Mouse (Mus musculus) ES-E14 (cell line): ENCODE measurements around the gene Rpn1. TPM values are rescaled to one million over a fixed set of nuclear protein-coding genes. Genes with fewer than 3 reads are reported as not detected.

ENCODE experiments used
- DNase-seq: peaks from one replicate; pipeline ENCODE4 v3.0.0-alpha.2; 2013; ENCODE audit warnings: low read depth, low spot score
- H3K27ac ChIP-seq: 2 replicates; pipeline ENCODE4 v1.5.1; 2012; ENCODE audit warnings: low read depth, mild to moderate bottlenecking, low read length, moderate library complexity, mixed read lengths; ENCODE audit not compliant: poor library complexity, insufficient read depth, severe bottlenecking
- H3K36me3 ChIP-seq: 2 replicates; pipeline ENCODE4 v1.6.1; 2012; ENCODE audit warnings: mild to moderate bottlenecking, low read length, moderate library complexity, mixed read lengths; ENCODE audit not compliant: control insufficient read depth, poor library complexity, insufficient read depth, severe bottlenecking
- H3K4me1 ChIP-seq, 2 experiments: fragments of 150-350 bp in 1 of 2; sonication (generic) in 1 of 2; 2 replicates each; pipeline ENCODE4 v1.6.1; 2012; ENCODE audit warnings: low read length in 2 of 2, mild to moderate bottlenecking in 1 of 2, mixed read lengths in 1 of 2; ENCODE audit not compliant: control insufficient read depth in 2 of 2, insufficient read depth in 2 of 2, poor library complexity in 1 of 2
- H3K4me3 ChIP-seq, 2 experiments: fragments of 150-350 bp in 1 of 2; sonication (generic) in 1 of 2; 2 replicates each; pipeline ENCODE4 v1.5.1; 2012; ENCODE audit warnings: low read length in 2 of 2, low read depth in 1 of 2, mild to moderate bottlenecking in 1 of 2, mixed read lengths in 1 of 2; ENCODE audit not compliant: insufficient read depth in 1 of 2, poor library complexity in 1 of 2, severe bottlenecking in 1 of 2
- H3K9ac ChIP-seq: 2 replicates; pipeline ENCODE4 v1.6.1; 2012; ENCODE audit warnings: low read depth, mild to moderate bottlenecking, low read length, mixed read lengths; ENCODE audit not compliant: poor library complexity, insufficient read depth, severe bottlenecking
- H3K9me3 ChIP-seq: fragments of 150-350 bp; sonication (generic); 2 replicates; pipeline ENCODE4 v1.6.1; 2012; ENCODE audit warnings: low read depth, mild to moderate bottlenecking, low read length; ENCODE audit not compliant: control insufficient read depth, insufficient read depth
- CHD2 ChIP-seq: IDR thresholded peaks from 2 replicates; pipeline ENCODE4 v1.6.1; 2014; ENCODE audit warnings: mild to moderate bottlenecking, low read depth, low read length, inconsistent platforms
- HCFC1 ChIP-seq: IDR thresholded peaks from 2 replicates; pipeline ENCODE4 v1.6.1; 2012; ENCODE audit warnings: low read length, inconsistent platforms, borderline replicate concordance; ENCODE audit not compliant: insufficient read depth
- MAFK ChIP-seq: IDR thresholded peaks from 2 replicates; pipeline ENCODE4 v1.6.1; 2014; ENCODE audit warnings: mild to moderate bottlenecking, low read depth, low read length, inconsistent platforms; ENCODE audit not compliant: insufficient read depth
- ZC3H11A ChIP-seq: IDR thresholded peaks from 2 replicates; pipeline ENCODE4 v1.6.1; 2012; ENCODE audit warnings: low read depth, mild to moderate bottlenecking, inconsistent platforms, low read length, borderline replicate concordance
- ZNF384 ChIP-seq: IDR thresholded peaks from 2 replicates; pipeline ENCODE4 v1.6.1; 2012; ENCODE audit warnings: low read depth, low read length, inconsistent platforms
- in situ Hi-C, 2 experiments: fragments of 600-800 bp; cut with MboI; formaldehyde crosslinking; loops; one replicate each; pipeline ENCODE4 v1.15.1; 2025; ENCODE audit warnings: low sequenced_read_pairs in 2 of 2, inconsistent platforms in 1 of 2; ENCODE audit not compliant: unreplicated experiment in 2 of 2
- total RNA-seq: library from RNA; depleted of rRNA; stranded (reverse); fragments of 300-350 nt; gene quantifications from 2 replicates; pipeline ENCODE4 v1.2.3, GENCODE M21; 2012; rRNA removed

Rpn1 gene
- total RNA-seq: 376 and 602 TPM in 2 replicates

GRCm38 (mm10) chr6:88084278-88085151, at the start of gene Rpn1:
Rpn1 (plus strand) TSS chr6:88084482.
- H3K36me3 ChIP-seq: peaks cover 2% of the 10 kb centered on the region
- H3K4me1 ChIP-seq: peaks cover 0 to 3% of the 10 kb centered on the region in 2 experiments; a peak in 1 of 4 replicates
- peak within 1 kb of the TSS; percentile 92 to 97 for H3K4me3 ChIP-seq
- peak; percentile 89 for DNase-seq
- no peaks in the 10 kb centered on the region for H3K9me3 ChIP-seq
- in situ Hi-C loops: no loop called here
- no peak for TF ChIP-seq ZNF384
- no peak for TF ChIP-seq MAFK
- no peak for TF ChIP-seq CHD2
- peak; percentile 66 for TF ChIP-seq HCFC1
- H3K27ac ChIP-seq: peak within 1 kb of the TSS; percentile 70
- H3K9ac ChIP-seq: peak within 1 kb of the TSS; percentile 98

GRCm38 (mm10) chr6:88037471-88038045, 46.7 kb upstream of the Rpn1 start:
- DNase-seq: no peak
- Histone ChIP-seq H3K27ac (no peak overlapping the region), H3K4me1 (peaks cover 0 to 9% of the 10 kb centered on the region in 2 experiments; a peak in 2 of 4 replicates), H3K9ac (no peak overlapping the region), H3K36me3 (peaks cover 7% of the 10 kb centered on the region; the same call in 1 of the 2 replicates), H3K4me3 (no peak overlapping the region), H3K9me3 (no peaks in the 10 kb centered on the region)
- TF ChIP-seq MAFK (no peak), ZC3H11A (no peak), HCFC1 (no peak), ZNF384 (no peak), CHD2 (no peak)
- in situ Hi-C loops: no loop called here

- H3K4me1 ChIP-seq: peaks cover 3 to 13% of the 10 kb centered on the region in 2 experiments; a peak in 2 of 4 replicates
- H3K9me3 ChIP-seq: no peaks in the 10 kb centered on the region
- DNase-seq: no peak
- no peak overlapping the region for H3K4me3 ChIP-seq
- H3K27ac ChIP-seq: no peak overlapping the region
- no peak overlapping the region for H3K9ac ChIP-seq
- in situ Hi-C loops: no loop called here
- H3K36me3 ChIP-seq: peaks cover 7% of the 10 kb centered on the region; the same call in 1 of the 2 replicates
- TF ChIP-seq MAFK: no peak
- TF ChIP-seq HCFC1: no peak
- TF ChIP-seq ZC3H11A: no peak
- TF ChIP-seq CHD2: no peak
- TF ChIP-seq ZNF384: no peak
Measured at GRCm38 (mm10) chr6:88039426-88039825, 44.9 kb upstream of the Rpn1 start.

GRCm38 (mm10) chr6:88041221-88041620, 43.1 kb upstream of the Rpn1 start:
- in situ Hi-C loops: no loop called here
- TF ChIP-seq HCFC1 (no peak), MAFK (no peak), CHD2 (no peak), ZC3H11A (no peak), ZNF384 (no peak)
- H3K9ac ChIP-seq: no peak overlapping the region
- peaks cover 3 to 13% of the 10 kb centered on the region in 2 experiments; a peak in 2 of 4 replicates for H3K4me1 ChIP-seq
- H3K27ac ChIP-seq: no peak overlapping the region
- H3K36me3 ChIP-seq: peaks cover 4% of the 10 kb centered on the region; the same call in 1 of the 2 replicates
- DNase-seq: no peak
- no peaks in the 10 kb centered on the region for H3K9me3 ChIP-seq
- H3K4me3 ChIP-seq: no peak overlapping the region
